Mouse (Mus musculus): ENCODE measurements around the gene Ifngr2. TPM values are rescaled to one million over a fixed set of nuclear protein-coding genes. Genes with fewer than 3 reads are reported as not detected.
"Not testable (repeated sequence)": the region's sequence is repeated elsewhere in the genome, so short reads cannot be mapped to it uniquely, and the experiment has no call there.

Ifngr2 gene
- polyA plus RNA-seq, 1 experiment from 2014 or later, result 138 TPM

DNA sequence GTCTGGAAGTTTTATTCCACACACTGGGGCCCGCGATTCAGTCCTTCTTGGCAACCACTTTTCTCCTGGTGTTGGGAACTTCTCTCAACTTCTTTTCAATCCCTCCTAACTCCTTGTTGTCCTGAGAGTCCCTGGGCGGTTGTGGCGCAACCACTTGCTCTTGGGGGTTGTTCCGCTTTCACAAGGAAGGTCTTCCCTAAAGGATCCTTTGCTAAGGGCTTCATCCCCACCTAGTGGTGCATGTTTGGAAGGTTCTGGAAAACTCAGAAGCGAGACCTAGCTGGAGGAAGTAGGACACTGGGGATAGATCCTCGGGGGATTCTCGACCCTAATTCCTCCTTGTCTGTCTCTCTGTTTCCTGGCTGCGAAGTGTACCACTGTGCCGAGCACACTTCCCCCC, 19.8 kb upstream of the Ifngr2 start:
- 73% methylated on average over 10 of the region's 10 CpGs for WGBS
- H3K4me1 ChIP-seq (replicated peaks; ENCODE audit: control insufficient read depth, insufficient read depth, low read length), result no peaks in the 10 kb centered on the region
- H3K36me3 ChIP-seq (ENCODE audit: control insufficient read depth, insufficient read depth), result no peaks in the 10 kb centered on the region
- H3K27ac ChIP-seq (ENCODE audit: low read depth, low read length), result no peak overlapping the region
- H3K4me2 ChIP-seq (replicated peaks; ENCODE audit: low read depth), result no peak overlapping the region
- TF ChIP-seq CTCF (IDR thresholded peaks at IDR 0.05; ENCODE audit: low read depth), result peak; percentile 71
- H3K4me3 ChIP-seq (ENCODE audit: low read depth, low read length), result no peak overlapping the region
- H3K9ac ChIP-seq (ENCODE audit: low read depth, low read length), result no peak overlapping the region
- no peaks in the 10 kb centered on the region for H3K9me3 ChIP-seq (ENCODE audit: control insufficient read depth)
- H3K27me3 ChIP-seq (replicated peaks; ENCODE audit: control insufficient read depth, insufficient read depth, low read length), result no peaks in the 10 kb centered on the region
- ATAC-seq, result no peak

DNA sequence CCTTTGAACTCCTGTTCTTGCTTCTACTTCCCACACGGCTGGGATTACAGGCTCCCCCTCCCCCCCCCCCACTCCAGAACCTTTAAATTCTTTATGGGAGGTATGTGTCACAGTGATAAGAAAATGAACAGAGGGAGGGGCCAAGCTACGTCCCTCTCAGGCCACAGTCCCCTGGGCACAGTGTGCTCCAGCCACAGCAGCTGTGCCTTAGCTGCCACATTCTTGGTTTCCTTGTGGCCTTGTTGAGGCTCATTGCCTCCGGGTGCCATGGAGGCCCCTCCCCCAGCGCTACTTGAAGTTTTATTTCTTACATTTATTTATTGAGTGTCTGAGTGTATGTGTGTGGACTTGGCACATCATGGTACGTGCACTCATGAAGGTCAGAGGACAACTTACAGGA, 19.4 kb upstream of the Ifngr2 start:
- H3K36me3 ChIP-seq (ENCODE audit: control insufficient read depth, insufficient read depth), result no peaks in the 10 kb centered on the region
- no peak for TF ChIP-seq CTCF (IDR thresholded peaks at IDR 0.05; ENCODE audit: low read depth)
- H3K4me3 ChIP-seq (ENCODE audit: low read depth, low read length), result no peak overlapping the region
- no peak for ATAC-seq
- no peaks in the 10 kb centered on the region for H3K9me3 ChIP-seq (ENCODE audit: control insufficient read depth)
- WGBS, result 39% methylated on average over 5 of the region's 5 CpGs
- no peak overlapping the region for H3K27ac ChIP-seq (ENCODE audit: low read depth, low read length)
- no peak overlapping the region for H3K9ac ChIP-seq (ENCODE audit: low read depth, low read length)
- 0 out of 2 replicates have a peak, but pooled peaks cover 3% of the 10 kb centered on the region for H3K4me1 ChIP-seq (replicated peaks; ENCODE audit: control insufficient read depth, insufficient read depth, low read length)
- no peak overlapping the region for H3K4me2 ChIP-seq (replicated peaks; ENCODE audit: low read depth)
- H3K27me3 ChIP-seq (replicated peaks; ENCODE audit: control insufficient read depth, insufficient read depth, low read length), result no peaks in the 10 kb centered on the region

DNA sequence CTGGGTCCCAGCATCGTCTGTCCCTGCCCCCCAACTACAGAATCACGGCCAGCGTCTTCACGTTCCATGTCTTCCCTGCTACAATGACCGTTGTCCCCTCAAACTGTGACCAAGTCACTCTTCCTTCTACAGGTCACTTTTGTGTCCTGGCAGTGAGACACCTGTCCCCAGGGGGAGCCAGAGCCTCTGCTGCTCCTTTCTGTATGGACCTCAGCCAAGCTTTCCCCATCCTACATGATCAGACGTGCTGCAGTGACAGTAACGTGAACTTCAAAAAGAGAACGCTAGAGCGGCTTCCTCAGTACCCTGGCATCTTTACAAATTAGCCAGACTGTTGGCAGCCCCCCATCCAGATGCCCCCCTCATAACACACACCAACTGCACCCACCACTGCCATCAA, 18.3 kb upstream of the Ifngr2 start:
- no peak overlapping the region for H3K4me2 ChIP-seq (replicated peaks; ENCODE audit: low read depth)
- peak; percentile 61 for TF ChIP-seq CTCF (IDR thresholded peaks at IDR 0.05; ENCODE audit: low read depth)
- no peak overlapping the region for H3K27ac ChIP-seq (ENCODE audit: low read depth, low read length)
- H3K36me3 ChIP-seq (ENCODE audit: control insufficient read depth, insufficient read depth), result no peaks in the 10 kb centered on the region
- 76% methylated on average over 9 of the region's 9 CpGs for WGBS
- H3K9me3 ChIP-seq (ENCODE audit: control insufficient read depth), result no peaks in the 10 kb centered on the region
- no peak overlapping the region for H3K9ac ChIP-seq (ENCODE audit: low read depth, low read length)
- no peaks in the 10 kb centered on the region for H3K27me3 ChIP-seq (replicated peaks; ENCODE audit: control insufficient read depth, insufficient read depth, low read length)
- 0 out of 2 replicates have a peak, but pooled peaks cover 5% of the 10 kb centered on the region for H3K4me1 ChIP-seq (replicated peaks; ENCODE audit: control insufficient read depth, insufficient read depth, low read length)
- H3K4me3 ChIP-seq (ENCODE audit: low read depth, low read length), result no peak overlapping the region
- no peak for ATAC-seq

DNA sequence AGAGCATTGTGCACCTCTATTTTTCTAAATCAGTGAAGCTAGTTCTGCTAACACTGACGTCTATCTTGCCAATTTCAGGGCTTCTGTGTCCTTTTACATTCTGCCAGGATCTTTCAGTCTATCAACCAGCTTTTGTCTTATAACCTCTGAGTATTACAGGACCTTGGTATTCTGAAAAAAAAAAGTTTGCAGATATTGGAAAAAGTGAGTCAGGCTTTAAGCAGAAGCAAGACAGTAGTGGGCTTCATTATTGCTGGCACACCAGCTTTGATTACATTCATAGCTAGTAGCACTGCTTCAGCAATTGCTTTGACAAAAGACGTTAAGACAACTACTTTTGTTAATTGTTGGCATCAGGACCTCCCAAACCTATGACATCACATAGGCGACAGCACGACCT, 16.0 kb upstream of the Ifngr2 start:
- H3K36me3 ChIP-seq (ENCODE audit: control insufficient read depth, insufficient read depth); H3K4me2 ChIP-seq (replicated peaks; ENCODE audit: low read depth); H3K27me3 ChIP-seq (replicated peaks; ENCODE audit: control insufficient read depth, insufficient read depth, low read length); ATAC-seq; H3K4me1 ChIP-seq (replicated peaks; ENCODE audit: control insufficient read depth, insufficient read depth, low read length); H3K4me3 ChIP-seq (ENCODE audit: low read depth, low read length); H3K9ac ChIP-seq (ENCODE audit: low read depth, low read length); H3K9me3 ChIP-seq (ENCODE audit: control insufficient read depth); H3K27ac ChIP-seq (ENCODE audit: low read depth, low read length): not testable (repeated sequence)
- WGBS, result 84% methylated on average over 4 of the region's 4 CpGs

DNA sequence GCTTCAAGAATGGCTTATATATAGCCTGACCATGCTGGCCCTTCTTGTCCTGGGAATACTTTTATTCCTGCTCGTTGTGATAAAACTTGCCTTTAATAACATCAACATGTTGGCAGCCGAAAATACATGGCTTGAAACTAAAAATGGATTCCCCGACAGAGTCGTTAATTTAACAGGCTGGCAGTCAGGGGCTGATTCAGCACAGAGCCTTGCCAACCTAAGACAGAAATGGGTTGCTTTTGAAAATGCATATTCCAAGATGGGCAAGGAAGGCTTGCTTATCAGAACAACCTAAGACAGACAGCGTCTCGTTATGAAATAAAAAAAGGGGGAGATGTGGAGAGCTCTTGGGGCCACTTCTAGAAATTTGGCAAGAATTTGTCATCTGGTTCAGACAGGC, 15.0 kb upstream of the Ifngr2 start:
- Histone ChIP-seq H3K27me3 (replicated peaks; ENCODE audit: control insufficient read depth, insufficient read depth, low read length) (no peaks in the 10 kb centered on the region), H3K9ac (ENCODE audit: low read depth, low read length) (no peak overlapping the region), H3K4me2 (replicated peaks; ENCODE audit: low read depth) (no peak overlapping the region), H3K27ac (ENCODE audit: low read depth, low read length) (no peak overlapping the region), H3K4me1 (replicated peaks; ENCODE audit: control insufficient read depth, insufficient read depth, low read length) (peaks cover 5% of the 10 kb centered on the region; the same call in 1 of the 2 replicates), H3K4me3 (ENCODE audit: low read depth, low read length) (no peak overlapping the region), H3K9me3 (ENCODE audit: control insufficient read depth) (no peaks in the 10 kb centered on the region), H3K36me3 (ENCODE audit: control insufficient read depth, insufficient read depth) (no peaks in the 10 kb centered on the region)
- TF ChIP-seq CTCF (IDR thresholded peaks at IDR 0.05; ENCODE audit: low read depth), result no peak
- WGBS, result 57% methylated on average over 6 of the region's 6 CpGs
- no peak for ATAC-seq

DNA sequence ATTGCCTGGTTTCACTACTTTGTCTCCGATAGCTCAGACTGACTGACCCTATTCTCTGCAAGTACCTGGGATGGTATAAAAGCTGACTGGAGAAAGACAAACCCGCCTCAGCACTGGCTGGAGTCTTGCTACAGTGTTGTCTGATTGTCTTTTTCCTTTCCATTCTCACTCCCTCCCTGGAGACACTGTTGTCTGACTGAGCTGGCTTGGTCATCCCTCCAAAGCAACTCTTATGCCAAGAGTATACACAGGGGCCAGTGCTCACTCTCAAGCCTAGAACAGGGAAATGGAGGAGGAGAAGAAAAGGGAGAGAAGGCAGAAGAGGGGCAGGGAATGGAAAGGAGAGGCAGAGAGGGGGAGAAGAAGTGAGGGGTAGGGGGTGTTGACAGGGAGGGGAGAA, 14.4 kb upstream of the Ifngr2 start:
- Histone ChIP-seq H3K27ac (ENCODE audit: low read depth, low read length) (no peak overlapping the region), H3K4me1 (replicated peaks; ENCODE audit: control insufficient read depth, insufficient read depth, low read length) (peaks cover 5% of the 10 kb centered on the region; the same call in 1 of the 2 replicates), H3K9ac (ENCODE audit: low read depth, low read length) (no peak overlapping the region), H3K4me2 (replicated peaks; ENCODE audit: low read depth) (no peak overlapping the region), H3K27me3 (replicated peaks; ENCODE audit: control insufficient read depth, insufficient read depth, low read length) (no peaks in the 10 kb centered on the region), H3K4me3 (ENCODE audit: low read depth, low read length) (no peak overlapping the region), H3K36me3 (ENCODE audit: control insufficient read depth, insufficient read depth) (no peaks in the 10 kb centered on the region), H3K9me3 (ENCODE audit: control insufficient read depth) (no peaks in the 10 kb centered on the region)
- WGBS, result 14% methylated on average over 2 of the region's 2 CpGs
- TF ChIP-seq CTCF (IDR thresholded peaks at IDR 0.05; ENCODE audit: low read depth), result no peak
- ATAC-seq, result no peak
